Mouse (Mus musculus) C2C12 (cell line): ENCODE data around the gene 2310022A10Rik. TPM values are rescaled to one million over a fixed set of nuclear protein-coding genes. Genes with fewer than 3 reads are reported as not detected.
A peak's percentile ranks its signal among the peaks of the same experiment; 100 is the strongest.

Experiments used
- H3K27me3 ChIP-seq: one replicate; pipeline ENCODE4 v1.6.1; 2011; ENCODE audit not compliant: control insufficient read depth, insufficient read depth, insufficient read length
- H3K36me3 ChIP-seq: one replicate; pipeline ENCODE4 v1.6.1; 2011; ENCODE audit not compliant: control insufficient read depth, insufficient read depth
- H3K4me3 ChIP-seq: one replicate; pipeline ENCODE4 v1.5.1; 2011; ENCODE audit warnings: mild to moderate bottlenecking, control low read depth; ENCODE audit not compliant: poor library complexity, insufficient read depth, severe bottlenecking
- H3K79me2 ChIP-seq: one replicate; pipeline ENCODE4 v1.6.1; 2011; ENCODE audit not compliant: control insufficient read depth, insufficient read depth
- H3K79me3 ChIP-seq: one replicate; pipeline ENCODE4 v1.6.1; 2011; ENCODE audit warnings: low read depth, control low read depth
- H3ac ChIP-seq: one replicate; pipeline ENCODE3; 2011; ENCODE audit warnings: low read depth; ENCODE audit not compliant: control insufficient read depth, insufficient read length
- CEBPB ChIP-seq: IDR thresholded peaks from one replicate; pipeline ENCODE4 v1.6.1; 2011; ENCODE audit warnings: low read depth, mild to moderate bottlenecking, control low read depth, moderate library complexity
- CTCF ChIP-seq: IDR thresholded peaks from one replicate; pipeline ENCODE4 v1.5.1; 2011; ENCODE audit not compliant: control insufficient read depth, insufficient read depth, insufficient read length
- FOSL1 ChIP-seq: IDR thresholded peaks from one replicate; pipeline ENCODE4 v1.8.0; 2011; ENCODE audit warnings: mild to moderate bottlenecking, low read length; ENCODE audit not compliant: poor library complexity, insufficient read depth, severe bottlenecking
- MAX ChIP-seq: IDR thresholded peaks from one replicate; pipeline ENCODE4 v1.6.1; 2011; ENCODE audit warnings: mild to moderate bottlenecking, control low read depth
- MYOD1 ChIP-seq: IDR thresholded peaks from one replicate; pipeline ENCODE4 v1.6.1; 2011; ENCODE audit warnings: low read depth; ENCODE audit not compliant: control insufficient read depth, insufficient read length
- MYOG ChIP-seq: IDR thresholded peaks from one replicate; pipeline ENCODE4 v1.6.1; 2011; ENCODE audit not compliant: control insufficient read depth, insufficient read length; ENCODE audit errors: extremely low read depth
- USF1 ChIP-seq: IDR thresholded peaks from one replicate; pipeline ENCODE4 v1.6.1; 2011; ENCODE audit warnings: low read depth, mild to moderate bottlenecking, control low read depth, moderate library complexity
- polyA plus RNA-seq: library from polyadenylated mRNA; unstranded; fragments of >200 nt; fragmentation: generic; extraction: Trizol; gene quantifications from one replicate; pipeline ENCODE4 v1.2.1, GENCODE M21; 2012; ENCODE audit warnings: missing spikeins

Gene 2310022A10Rik
- polyA plus RNA-seq, 1 experiment: 26.9 TPM

DNA sequence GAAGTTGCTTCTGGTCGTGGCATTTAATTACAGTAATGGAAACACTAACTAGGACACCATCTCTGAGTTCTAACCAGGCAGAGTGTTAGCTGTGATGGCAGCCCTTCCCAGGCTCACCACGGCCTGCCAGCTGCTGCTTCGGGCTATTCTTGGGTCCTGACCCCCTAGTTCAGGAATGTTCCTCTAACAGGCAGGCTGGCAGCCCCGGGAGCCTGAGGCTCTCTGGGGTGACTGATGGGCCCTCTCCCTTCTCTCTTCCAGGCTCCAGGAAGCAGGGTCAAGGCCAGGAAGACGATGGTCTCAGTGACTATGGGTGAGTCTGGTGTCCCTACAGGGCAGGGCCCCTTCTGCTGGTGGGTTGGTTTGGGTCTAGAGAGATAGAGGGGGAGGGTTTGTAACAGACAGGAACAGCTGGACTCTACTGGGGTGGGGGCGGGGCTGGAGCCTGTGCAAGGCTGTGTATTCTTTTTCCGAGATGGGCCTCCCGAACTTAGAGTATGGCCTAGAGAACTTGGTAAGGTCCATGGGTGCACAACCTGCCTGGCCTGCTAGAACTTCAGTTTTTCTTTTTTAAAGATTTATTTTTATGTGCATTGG is 7.4 kb downstream of the 2310022A10Rik start:
- H3K79me2 ChIP-seq: peaks cover 28% of the 10 kb centered on the region
- H3K27me3 ChIP-seq: no peaks in the 10 kb centered on the region
- TF ChIP-seq MAX: no peak
- TF ChIP-seq CTCF: no peak
- TF ChIP-seq MYOG: no peak
- peak; percentile 91 for TF ChIP-seq MYOD1
- H3K36me3 ChIP-seq: peaks cover 22% of the 10 kb centered on the region
- H3K79me3 ChIP-seq: peaks cover 7% of the 10 kb centered on the region
- H3ac ChIP-seq: no peak overlapping the region
- no peak overlapping the region for H3K4me3 ChIP-seq

DNA sequence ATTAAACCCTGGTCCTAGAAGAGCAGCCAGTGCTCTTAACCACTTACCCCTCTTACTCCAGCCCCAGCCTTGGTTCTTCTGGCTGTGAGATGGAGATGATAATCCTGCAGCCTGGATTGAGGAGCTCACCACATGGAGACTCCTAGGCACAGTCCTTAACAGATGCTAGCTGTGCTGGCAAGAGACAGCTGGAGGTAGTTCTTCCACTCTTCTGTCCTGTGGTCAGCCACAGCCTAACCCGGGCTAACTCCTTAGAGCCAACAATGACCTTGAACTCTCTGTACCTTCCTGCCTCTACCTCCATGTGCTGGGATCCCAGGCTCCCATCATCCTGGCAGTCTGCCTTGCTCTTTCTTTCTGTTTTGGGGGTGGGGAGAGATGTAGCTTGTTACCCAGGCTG is 7.9 kb downstream of the 2310022A10Rik start:
- peaks cover 22% of the 10 kb centered on the region for H3K79me2 ChIP-seq
- H3K27me3 ChIP-seq: no peaks in the 10 kb centered on the region
- TF ChIP-seq MYOD1 (peak; percentile 57), FOSL1 (no peak)
- peaks cover 22% of the 10 kb centered on the region for H3K36me3 ChIP-seq
- H3K79me3 ChIP-seq: peaks cover under 1% of the 10 kb centered on the region
- no peak overlapping the region for H3ac ChIP-seq
- H3K4me3 ChIP-seq: no peak overlapping the region

DNA sequence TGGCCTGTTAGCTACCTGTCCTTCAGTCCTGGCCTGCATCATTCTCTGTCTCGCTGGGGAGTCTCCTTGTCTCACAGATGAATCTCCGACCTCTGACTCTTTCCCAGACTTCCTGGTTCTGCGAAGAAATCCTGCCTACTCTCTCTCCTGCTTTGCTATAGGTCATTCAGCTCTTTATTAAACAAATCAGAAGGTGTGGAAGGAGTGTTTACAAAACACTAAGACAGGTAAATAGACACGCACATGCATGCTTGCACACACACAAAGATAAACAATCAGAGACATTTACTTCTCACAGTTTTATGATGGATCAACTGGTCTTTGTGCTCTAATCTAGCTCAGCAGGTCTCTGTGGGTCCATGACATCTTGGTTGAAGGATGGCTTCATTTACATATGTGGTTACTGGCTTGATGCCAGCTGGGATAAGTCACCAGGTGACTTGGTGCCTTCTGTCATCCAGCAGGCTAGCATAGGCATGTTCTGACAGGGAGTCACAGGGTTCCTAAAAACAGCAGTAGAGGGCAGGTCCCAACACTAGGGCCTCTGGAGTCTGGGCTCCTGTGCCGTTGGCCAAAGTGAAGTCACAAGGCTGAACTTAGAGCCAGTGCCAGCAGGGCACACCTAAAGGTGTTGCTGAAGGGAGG is 16.7 kb downstream of the 2310022A10Rik start:
- Histone ChIP-seq H3ac (no peak overlapping the region), H3K36me3 (peaks cover 33% of the 10 kb centered on the region), H3K79me3 (no peaks in the 10 kb centered on the region), H3K27me3 (no peaks in the 10 kb centered on the region), H3K79me2 (peaks cover 4% of the 10 kb centered on the region), H3K4me3 (no peak overlapping the region)
- TF ChIP-seq MAX (no peak), CEBPB (no peak), MYOD1 (no peak), CTCF (no peak), FOSL1 (no peak), MYOG (no peak), USF1 (no peak)

DNA sequence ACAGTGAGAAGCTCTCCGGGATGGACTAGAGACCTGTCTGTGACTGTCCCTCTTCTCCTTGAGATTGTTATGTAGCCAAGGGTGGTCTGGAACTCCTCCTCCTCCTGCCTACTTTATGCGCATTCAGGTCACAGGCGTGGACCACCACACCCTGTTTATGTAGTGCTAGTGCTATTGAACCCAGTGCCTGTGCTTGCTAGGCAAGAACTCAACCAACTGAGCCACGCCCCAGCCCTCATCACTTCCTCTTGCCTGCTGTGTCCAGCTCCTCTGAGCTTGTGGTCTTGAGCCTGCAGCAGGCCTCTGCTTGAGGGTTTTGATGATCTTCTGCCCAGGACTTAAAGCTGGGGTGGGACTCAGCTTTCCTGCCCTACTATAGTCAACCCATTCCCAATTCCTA is 19.1 kb downstream of the 2310022A10Rik start:
- Histone ChIP-seq H3ac (no peak overlapping the region), H3K4me3 (no peak overlapping the region), H3K27me3 (no peaks in the 10 kb centered on the region), H3K36me3 (peaks cover 46% of the 10 kb centered on the region), H3K79me2 (peaks cover 12% of the 10 kb centered on the region), H3K79me3 (no peaks in the 10 kb centered on the region)
- TF ChIP-seq CTCF (no peak), MAX (no peak), MYOG (no peak), USF1 (no peak), CEBPB (no peak), MYOD1 (no peak), FOSL1 (no peak)

DNA sequence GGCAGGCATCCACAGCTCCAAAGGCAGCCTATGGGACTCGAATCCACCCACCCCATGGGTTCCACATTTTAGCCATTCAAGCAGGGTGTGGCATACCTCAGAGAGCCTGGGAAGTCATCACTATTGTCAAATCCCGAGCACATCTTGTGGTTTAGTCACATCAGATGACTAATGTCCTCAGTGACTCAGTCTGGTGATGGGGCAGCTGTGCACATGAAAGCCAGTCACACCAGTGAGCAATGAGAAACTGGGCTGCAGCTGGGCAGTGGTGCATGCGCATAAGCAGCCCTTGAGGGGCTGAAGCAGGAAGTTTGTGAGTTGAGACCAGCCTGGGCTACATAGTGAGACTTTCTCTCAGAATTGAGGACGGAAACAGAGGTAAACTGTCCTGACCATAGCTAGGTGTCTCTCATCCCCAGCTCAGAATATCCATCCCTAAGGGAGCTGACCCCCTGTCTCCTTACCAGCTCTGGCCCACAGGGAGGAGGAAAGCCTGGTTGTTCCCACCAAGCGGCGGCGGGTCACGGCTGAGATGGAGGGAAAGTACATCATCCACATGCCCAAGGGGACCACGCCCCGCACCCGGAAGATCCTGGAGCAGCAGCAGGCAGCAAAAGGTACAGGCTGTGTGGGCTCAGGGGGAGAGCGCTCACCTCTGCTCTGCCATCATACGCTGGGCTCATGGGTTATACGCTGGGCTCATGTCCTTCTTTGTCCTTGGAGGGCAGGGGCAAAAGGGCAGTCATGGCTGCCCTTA is 21.3 kb downstream of the 2310022A10Rik start:
- Histone ChIP-seq H3K4me3 (no peak overlapping the region), H3K79me2 (peaks cover 12% of the 10 kb centered on the region), H3K79me3 (no peaks in the 10 kb centered on the region), H3K27me3 (no peaks in the 10 kb centered on the region), H3K36me3 (peaks cover 49% of the 10 kb centered on the region), H3ac (peak overlapping the region; percentile 14)
- TF ChIP-seq USF1: no peak
- peak; percentile 92 for TF ChIP-seq FOSL1
- TF ChIP-seq CTCF: no peak
- no peak for TF ChIP-seq CEBPB
- peak; percentile 89 for TF ChIP-seq MYOD1
- peak; percentile 81 for TF ChIP-seq MAX
- TF ChIP-seq MYOG: no peak

DNA sequence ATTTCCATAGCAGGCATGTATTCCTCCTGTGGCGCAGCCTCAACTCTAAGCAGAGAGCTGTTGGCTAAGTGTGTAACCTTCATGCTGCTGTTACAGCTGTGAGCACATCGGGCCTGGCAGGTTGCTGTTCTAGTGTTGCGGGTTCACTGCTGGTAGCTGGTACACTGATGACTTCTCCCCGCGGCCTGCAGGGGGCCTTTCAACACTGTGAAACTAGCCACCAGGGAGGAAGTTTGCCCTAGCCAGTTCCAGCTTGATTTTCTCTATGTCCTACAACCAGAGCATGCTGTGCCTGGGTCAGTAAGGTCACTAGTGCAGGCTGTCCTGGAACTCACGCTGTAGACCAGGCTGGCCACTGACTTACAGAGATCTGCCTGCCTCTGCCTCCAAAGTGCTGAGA is 23.9 kb downstream of the 2310022A10Rik start:
- Histone ChIP-seq H3ac (no peak overlapping the region), H3K4me3 (no peak overlapping the region), H3K36me3 (peaks cover 62% of the 10 kb centered on the region), H3K79me3 (no peaks in the 10 kb centered on the region), H3K79me2 (peaks cover 12% of the 10 kb centered on the region), H3K27me3 (no peaks in the 10 kb centered on the region)
- TF ChIP-seq MYOG (no peak), CTCF (peak; percentile 28), MYOD1 (no peak), FOSL1 (no peak)
